Mouse (Mus musculus) Muller cell, postnatal 12 days (primary cell): ENCODE measurements at regions not wholly inside any gene's neighbourhood (a gene's known extent, or its start where the extent isn't known, plus 50 kb on each side); places are given as distances from the start of the nearest gene placed in this dataset.

Experiments used
- DNase-seq: peaks from one replicate; pipeline ENCODE4 v3.0.0-alpha.2; 2015; ENCODE audit errors: inconsistent ontology term

- no peak for DNase-seq
Observed at GRCm38 (mm10) chr12:79968676-79969075, 144.1 kb downstream of the Zfp36l1 start.

GRCm38 (mm10) chr12:79967491-79968255 lies 145.1 kb downstream of the Zfp36l1 start:
- DNase-seq = no peak

- no peak for DNase-seq
Observed at GRCm38 (mm10) chr12:79966621-79967490, 146.0 kb downstream of the Zfp36l1 start.

GRCm38 (mm10) chr12:79966289-79966615 lies 146.6 kb downstream of the Zfp36l1 start:
- DNase-seq = no peak

GRCm38 (mm10) chr12:79965471-79966288 lies 147.1 kb downstream of the Zfp36l1 start:
- DNase-seq = peak; percentile 65

GRCm38 (mm10) chr12:79963443-79964025 lies 149.3 kb downstream of the Zfp36l1 start:
- DNase-seq = no peak

GRCm38 (mm10) chr12:79962649-79963236 lies 150.1 kb downstream of the Zfp36l1 start:
- DNase-seq = no peak

GRCm38 (mm10) chr12:79961881-79962280 lies 150.9 kb downstream of the Zfp36l1 start:
- DNase-seq = peak; percentile 53

GRCm38 (mm10) chr12:79961076-79961475 lies 151.7 kb downstream of the Zfp36l1 start:
- no peak for DNase-seq

GRCm38 (mm10) chr12:79960446-79960845 lies 152.4 kb downstream of the Zfp36l1 start:
- DNase-seq = no peak

GRCm38 (mm10) chr12:79959540-79960305 lies 153.1 kb downstream of the Zfp36l1 start:
- no peak for DNase-seq

- no peak for DNase-seq
Observed at GRCm38 (mm10) chr12:79957211-79957610, 155.6 kb downstream of the Zfp36l1 start.

GRCm38 (mm10) chr12:79956351-79956750 lies 156.5 kb downstream of the Zfp36l1 start:
- DNase-seq = no peak

GRCm38 (mm10) chr12:79955501-79955900 lies 157.3 kb downstream of the Zfp36l1 start:
- DNase-seq = no peak

GRCm38 (mm10) chr12:79950579-79951112 lies 162.2 kb downstream of the Zfp36l1 start:
- no peak for DNase-seq

- DNase-seq = peak; percentile 82
Observed at GRCm38 (mm10) chr12:79949101-79949824, 163.6 kb downstream of the Zfp36l1 start.

- no peak for DNase-seq
Observed at GRCm38 (mm10) chr12:79947574-79947973, 165.2 kb downstream of the Zfp36l1 start.

GRCm38 (mm10) chr12:79946777-79947176 lies 166.0 kb downstream of the Zfp36l1 start:
- no peak for DNase-seq

GRCm38 (mm10) chr12:79945899-79946298 lies 166.9 kb downstream of the Zfp36l1 start:
- no peak for DNase-seq
